Comparison of ENCODE assay signal across 9 mouse cellular contexts in the genomic region with DNA sequence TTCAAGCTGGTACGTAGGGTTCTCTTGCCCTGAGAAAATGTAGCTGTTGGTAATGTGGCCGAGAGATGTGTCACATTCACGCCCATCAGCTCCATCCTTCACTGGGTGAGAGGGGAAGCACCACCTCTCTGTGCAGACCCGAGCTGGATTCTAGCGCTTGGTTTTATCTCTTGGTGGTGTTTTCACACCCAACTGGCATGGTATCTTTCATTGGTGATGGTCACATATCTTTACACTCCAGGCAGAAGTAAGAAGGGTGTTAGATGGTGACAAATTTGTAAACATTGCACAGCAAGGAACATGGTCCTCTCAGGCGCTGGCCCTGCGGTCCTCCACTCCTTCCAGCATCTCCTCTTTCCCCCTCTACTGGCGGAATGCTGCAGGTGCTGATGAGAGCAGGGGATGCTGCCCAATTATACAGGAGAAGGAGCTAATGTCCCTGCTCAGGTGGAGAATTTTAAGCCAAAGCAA. TPM values are rescaled to one million over a fixed set of nuclear protein-coding genes. Genes with fewer than 3 reads are reported as not detected.
A peak's percentile ranks its signal among the peaks of the same experiment; 100 is the strongest.
DNase-seq lines count a peak whose midpoint lies in the region; ATAC-seq and TF ChIP-seq lines count a peak whose summit lies in the region.
"Had no signal": no experiment of that assay in that cellular context is flagged by ENCODE, and none has a peak within 500 bp of the region (broad histone marks: within the 10 kb centered on the region; RNA-seq: fewer than 3 reads in every experiment).

No protein-coding gene starts in this region.

- no peaks in the 10 kb centered on the region for H3K9me3 ChIP-seq in kidney, embryonic 14.5 days (ENCODE audit: control insufficient read depth, low read length)
- H3K9me3 ChIP-seq: embryonic facial prominence, embryonic 15.5 days had no signal

- no peaks in the 10 kb centered on the region for H3K27me3 ChIP-seq in kidney, embryonic 14.5 days (ENCODE audit: control insufficient read depth, insufficient read depth, low read length)
- H3K27me3 ChIP-seq in liver, adult 2 months (ENCODE audit: control insufficient read depth, insufficient read depth, low read length) = no peaks in the 10 kb centered on the region
- H3K27me3 ChIP-seq: embryonic facial prominence, embryonic 15.5 days had no signal

- no peak overlapping the region for H3K27ac ChIP-seq in kidney, embryonic 14.5 days (ENCODE audit: low read depth, low read length)
- peak overlapping the region; percentile 71 for H3K27ac ChIP-seq in liver, adult 2 months (replicated peaks; ENCODE audit: insufficient read depth, low read depth, low read length)
- H3K27ac ChIP-seq: embryonic facial prominence, embryonic 15.5 days had no signal

- peaks cover 11% of the 10 kb centered on the region for H3K4me1 ChIP-seq in kidney, embryonic 14.5 days (ENCODE audit: control insufficient read depth, insufficient read depth, low read length)
- H3K4me1 ChIP-seq in liver, adult 2 months (ENCODE audit: control insufficient read depth, insufficient read depth, low read length) = peaks cover 16% of the 10 kb centered on the region
- H3K4me1 ChIP-seq: embryonic facial prominence, embryonic 15.5 days had no signal

- ATAC-seq in kidney, embryonic 14.5 days (ENCODE audit: low FRiP score, low TSS enrichment) = no peak

- TF ChIP-seq CTCF in liver, adult 2 months (IDR thresholded peaks at IDR 0.05; ENCODE audit: low read depth, low read length) = peak; percentile 57

- no peak overlapping the region for H3K4me2 ChIP-seq in kidney, embryonic 14.5 days (replicated peaks; ENCODE audit: low read depth, low read length)
- H3K4me2 ChIP-seq: embryonic facial prominence, embryonic 15.5 days had no signal

- TF ChIP-seq POLR2A in liver, adult 2 months (IDR thresholded peaks at IDR 0.05; ENCODE audit: extremely low read depth, insufficient read depth, low read length) = no peak

- H3K9ac ChIP-seq in kidney, embryonic 14.5 days (ENCODE audit: low read depth, low read length) = no peak overlapping the region
- no peak overlapping the region for H3K9ac ChIP-seq in liver, adult 2 months (ENCODE audit: low read depth, low read length)
- H3K9ac ChIP-seq: embryonic facial prominence, embryonic 15.5 days had no signal

- 73% methylated on average over 8 of the region's 8 CpGs for WGBS in kidney, embryonic 14.5 days
- 76% methylated on average over 8 of the region's 8 CpGs for WGBS in liver, adult 2 months

- peak; percentile 38 for DNase-seq in kidney, adult 9 months
- peak; percentile 88 for DNase-seq in MEL-GATA-1-ER (ENCODE audit: extremely low read depth, low read depth)
- peak; percentile 52 for DNase-seq in embryo, embryonic 10.5 days (ENCODE audit: low spot score)
- no peak for DNase-seq in liver, adult 2 months (ENCODE audit: extremely low read depth, low read depth, low spot score)
- DNase-seq in neural tube, embryonic 10.5 days (ENCODE audit: extremely low spot score, low spot score) = peak; percentile 29
- DNase-seq in urinary bladder, postnatal 14 days (ENCODE audit: low spot score) = no peak
- no peak for DNase-seq in ovary, adult 18-20 months (ENCODE audit: low spot score)

- no peak overlapping the region for H3K4me3 ChIP-seq in kidney, embryonic 14.5 days (ENCODE audit: low read length)
- no peak overlapping the region for H3K4me3 ChIP-seq in liver, adult 2 months (ENCODE audit: insufficient read depth, low read depth, low read length)
- H3K4me3 ChIP-seq: embryonic facial prominence, embryonic 15.5 days had no signal

- H3K36me3 ChIP-seq in kidney, embryonic 14.5 days (ENCODE audit: control insufficient read depth, insufficient read depth, low read length) = no peaks in the 10 kb centered on the region
- H3K36me3 ChIP-seq in liver, adult 2 months (ENCODE audit: control insufficient read depth, insufficient read depth, low read length) = peaks cover 6% of the 10 kb centered on the region
- H3K36me3 ChIP-seq: embryonic facial prominence, embryonic 15.5 days had no signal

- no peaks in the 10 kb centered on the region for H3K79me2 ChIP-seq in liver, adult 2 months (ENCODE audit: control insufficient read depth, insufficient read depth, low read length)

RNA-seq across cellular contexts. Expression of gene Podxl, which starts 44.7 kb away (rescaled TPM):
- 34.6 and 41.0 TPM in 2 replicates for polyA plus RNA-seq in kidney, embryonic 14.5 days (2014; fragmentation: Nextera tagmentation; extraction: Ambion mirVana)
- total RNA-seq in liver, adult 2 months (2014; rRNA removed) = 3.0 and 3.6 TPM in 2 replicates
- polyA plus RNA-seq in liver, adult 2 months (2012; rRNA removed) = 2.1 and 2.4 TPM in 2 replicates

Comparison
In these comparisons a context has a peak if more than half of its experiments do, and no peak if none do; other contexts are left out.
1. DNase-seq: peak in kidney, adult 9 months (single experiment), MEL-GATA-1-ER (single experiment), embryo, embryonic 10.5 days (single experiment) and neural tube, embryonic 10.5 days (single experiment); none in liver, adult 2 months (single experiment), urinary bladder, postnatal 14 days (single experiment) and ovary, adult 18-20 months (single experiment).
2. RNA of gene Podxl, which starts 44.7 kb away (polyA plus RNA-seq): 34.6 to 41.0 TPM in kidney, embryonic 14.5 days; 2.1 to 2.4 TPM in liver, adult 2 months; every median in the first group is over 10 times any median in the second.